Mouse (Mus musculus) heart, postnatal 14 days (tissue): ENCODE measurements around the gene Scfd2. TPM values are rescaled to one million over a fixed set of nuclear protein-coding genes. Genes with fewer than 3 reads are reported as not detected.
A peak's percentile ranks its signal among the peaks of the same experiment; 100 is the strongest.

ENCODE experiments used
- DNase-seq, 2 experiments: peaks; one replicate each; pipeline ENCODE4 v3.0.0; 2021 to 2022
- intact Hi-C: fragments of 180-260 bp; cut with DNase I; formaldehyde crosslinking; loops from one replicate; pipeline ENCODE4 v1.15.1; 2025
- total RNA-seq, 2 experiments: library from RNA; stranded (reverse); gene quantifications; 2 replicates each; pipeline ENCODE4 v1.2.3; 2021

Gene Scfd2
- total RNA-seq, 2 experiments from 2014 or later: 11.7 to 13.4 TPM

GRCm38 (mm10) chr5:74387143-74387886 lies 144.2 kb downstream of the Scfd2 start:
- peak; percentile 20 to 21 for DNase-seq
- intact Hi-C loops: no loop called here

DNA sequence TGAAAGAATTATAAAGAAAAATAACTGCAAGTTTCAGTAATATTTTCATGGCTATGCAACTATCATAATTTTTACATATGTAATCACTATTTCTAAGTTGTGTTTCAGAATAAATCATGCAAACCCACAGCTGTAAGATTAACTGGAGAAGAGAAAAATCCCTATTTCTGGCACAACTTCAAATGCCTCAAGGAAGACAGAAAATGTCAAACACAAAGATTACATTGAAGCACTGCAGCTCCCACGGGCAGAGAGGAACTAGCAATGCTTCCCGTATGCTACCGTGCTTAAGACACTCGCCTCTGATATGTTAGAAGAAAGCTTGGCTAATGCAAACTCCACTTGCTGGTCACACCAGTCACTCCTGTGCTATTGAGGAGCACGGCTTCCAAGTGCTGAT lies 151.5 kb downstream of the Scfd2 start:
- DNase-seq: no peak
- intact Hi-C loops: no loop called here

- intact Hi-C loops: no loop called here
- no peak for DNase-seq
Measured at GRCm38 (mm10) chr5:74366710-74367101, 164.9 kb downstream of the Scfd2 start.

DNA sequence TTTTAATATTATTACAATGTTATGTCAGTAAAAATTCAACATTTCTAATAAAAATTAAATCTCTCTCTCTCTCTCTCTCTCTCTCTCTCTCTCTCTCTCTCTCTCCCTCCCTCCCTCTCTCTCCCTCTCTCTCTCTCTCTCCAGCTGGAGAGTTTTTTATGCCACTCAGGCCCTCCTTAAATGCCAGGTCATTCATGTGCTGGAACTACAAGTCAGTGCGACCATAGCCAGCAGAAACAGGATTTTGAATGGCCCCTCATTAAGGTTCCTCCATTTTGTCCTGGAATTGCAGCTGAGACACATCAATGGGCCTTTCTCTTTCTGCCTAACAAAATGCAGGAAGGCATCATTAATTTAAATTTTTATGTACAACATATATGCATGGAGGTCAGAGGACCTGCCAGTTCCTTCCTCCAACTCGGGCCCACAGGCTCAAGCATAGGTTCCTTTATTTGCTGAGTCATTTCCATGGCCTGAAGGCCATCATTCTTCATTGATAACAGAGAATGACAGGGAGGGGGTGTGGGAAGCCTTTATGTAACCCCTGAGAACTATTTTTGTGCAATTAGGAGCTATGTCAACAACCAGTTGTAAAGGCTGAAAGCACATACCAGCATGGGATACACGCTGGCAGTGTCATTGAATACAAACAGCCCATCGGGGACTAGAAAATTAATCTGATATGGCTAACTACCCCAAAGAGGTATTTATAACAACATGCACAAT lies 165.4 kb downstream of the Scfd2 start:
- intact Hi-C loops: no loop called here
- DNase-seq: no peak

GRCm38 (mm10) chr5:74365408-74365807 lies 166.2 kb downstream of the Scfd2 start:
- intact Hi-C loops: no loop called here
- no peak for DNase-seq

- intact Hi-C loops: no loop called here
- no peak for DNase-seq
Measured at GRCm38 (mm10) chr5:74363296-74363695, 168.3 kb downstream of the Scfd2 start.

DNA sequence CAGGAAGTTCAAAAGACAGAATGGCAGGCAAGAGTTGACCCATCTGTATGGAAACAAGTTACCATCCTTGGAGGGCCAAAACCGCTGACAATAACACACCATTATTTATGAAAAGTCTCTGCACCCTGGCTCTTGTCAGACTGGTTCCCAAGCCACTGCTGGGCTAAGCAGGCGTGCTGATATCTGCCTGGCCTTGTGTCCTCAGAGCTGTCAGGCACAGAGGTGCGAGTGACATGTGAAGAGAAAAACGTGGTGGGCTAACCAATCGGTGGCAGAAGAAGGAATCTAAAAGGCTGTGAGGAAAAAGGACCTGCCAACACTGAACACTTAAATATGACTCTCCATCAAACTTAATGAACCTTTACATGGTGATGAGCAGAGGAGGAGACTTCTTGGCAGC lies 170.0 kb downstream of the Scfd2 start:
- intact Hi-C loops: no loop called here
- DNase-seq: peak; percentile 23 to 46

DNA sequence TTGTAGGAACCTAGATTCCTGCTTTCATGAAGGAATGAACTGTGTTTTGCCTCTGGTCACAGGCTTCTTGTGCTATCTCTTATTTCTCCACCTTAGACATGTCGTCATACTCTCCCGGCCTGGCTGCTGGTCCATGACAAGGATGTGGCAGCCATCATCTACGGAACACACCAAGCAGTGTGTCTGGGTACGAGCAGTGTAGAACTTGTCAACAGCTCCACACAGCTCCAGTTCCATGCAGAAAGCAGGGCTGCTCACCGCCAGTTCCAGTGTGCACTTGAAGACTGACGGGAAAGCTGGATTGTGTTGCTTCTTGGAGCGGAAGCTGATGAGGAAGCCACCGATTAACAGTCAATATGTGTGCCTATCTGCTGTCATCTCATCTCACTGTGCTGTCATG lies 173.5 kb downstream of the Scfd2 start:
- intact Hi-C loops: no loop called here
- no peak for DNase-seq

DNA sequence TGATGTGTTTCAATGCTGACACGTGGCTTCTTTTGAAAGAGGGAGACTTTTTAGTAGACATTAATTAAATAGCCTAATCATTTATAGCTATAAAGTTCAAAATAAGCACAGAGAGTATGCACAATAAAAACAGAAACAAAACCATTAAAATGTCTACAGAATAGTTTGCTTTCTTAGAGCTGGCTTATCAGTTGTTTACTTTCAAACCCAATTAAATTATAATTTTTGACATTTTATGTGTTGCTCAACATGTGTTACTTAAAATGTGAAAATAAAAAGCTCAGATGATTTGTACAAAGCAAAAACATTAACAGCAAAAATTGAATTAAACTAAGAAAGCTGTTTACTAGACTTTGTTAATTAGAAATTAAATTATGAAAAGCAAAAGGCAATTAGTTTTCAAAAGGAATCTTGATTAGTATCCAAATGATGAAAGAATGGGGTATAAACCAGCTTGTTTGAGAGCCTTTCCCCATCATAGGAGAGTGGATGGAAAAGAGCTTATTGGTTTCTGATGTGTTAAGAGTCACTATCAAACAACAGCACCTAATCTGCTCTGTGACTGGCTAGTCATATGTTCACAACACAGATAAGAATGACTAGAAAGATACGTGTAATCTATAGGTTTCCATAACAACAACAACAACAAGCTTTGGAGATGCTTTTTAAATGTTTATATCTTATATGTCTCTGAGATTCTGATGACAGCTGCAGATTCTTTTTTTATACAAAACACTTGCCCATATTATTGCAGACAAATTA lies 176.0 kb downstream of the Scfd2 start:
- intact Hi-C loops: no loop called here

DNA sequence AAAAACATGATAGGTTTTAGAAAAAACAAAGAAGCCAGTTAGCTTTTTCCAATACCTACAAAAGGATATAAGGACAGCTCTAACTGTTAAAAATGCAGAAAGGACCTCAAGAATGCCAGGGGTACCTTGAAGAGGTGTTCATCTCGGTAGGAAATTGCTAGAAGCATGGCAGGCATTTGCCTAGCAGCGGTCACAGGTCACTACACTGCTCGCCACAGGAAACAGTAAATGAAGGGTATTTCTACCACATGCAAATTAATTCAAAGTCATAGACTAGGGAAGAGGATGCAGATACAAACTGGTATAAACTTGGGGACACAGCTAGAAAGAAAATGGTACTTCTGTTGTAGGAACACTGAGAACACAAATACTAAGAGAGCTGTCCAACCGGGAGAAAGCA lies 180.7 kb downstream of the Scfd2 start:
- intact Hi-C loops: no loop called here

More for the DNA sequence above, 176.0 kb downstream of the Scfd2 start:
- no peak for DNase-seq

GRCm38 (mm10) chr5:74348079-74348870 lies 183.3 kb downstream of the Scfd2 start:
- intact Hi-C loops: no loop called here
- DNase-seq: no peak

More for the DNA sequence above, 180.7 kb downstream of the Scfd2 start:
- DNase-seq: no peak

- no peak for DNase-seq
- intact Hi-C loops: no loop called here
Measured at GRCm38 (mm10) chr5:74343045-74343444, 188.5 kb downstream of the Scfd2 start.

DNA sequence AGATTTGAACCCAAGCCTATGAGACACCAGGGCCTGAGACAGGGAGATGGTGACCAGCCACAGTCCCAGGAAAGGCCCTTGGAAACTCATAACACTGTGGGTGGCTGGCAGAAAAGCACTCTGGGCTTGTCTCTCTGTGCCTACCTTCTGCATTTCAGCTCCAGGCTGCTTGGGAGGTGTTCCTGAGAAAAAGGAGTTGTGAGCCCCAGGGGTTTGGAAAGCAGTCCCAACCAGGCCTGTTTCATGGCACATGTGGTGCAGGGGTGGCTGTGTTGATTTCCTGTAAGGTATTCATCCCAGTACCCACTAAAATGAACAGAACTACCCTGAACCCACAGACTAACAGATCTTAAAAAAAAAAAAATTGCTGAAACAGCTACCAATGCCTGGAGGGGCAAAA lies 189.0 kb downstream of the Scfd2 start:
- intact Hi-C loops: no loop called here
- DNase-seq: no peak

DNA sequence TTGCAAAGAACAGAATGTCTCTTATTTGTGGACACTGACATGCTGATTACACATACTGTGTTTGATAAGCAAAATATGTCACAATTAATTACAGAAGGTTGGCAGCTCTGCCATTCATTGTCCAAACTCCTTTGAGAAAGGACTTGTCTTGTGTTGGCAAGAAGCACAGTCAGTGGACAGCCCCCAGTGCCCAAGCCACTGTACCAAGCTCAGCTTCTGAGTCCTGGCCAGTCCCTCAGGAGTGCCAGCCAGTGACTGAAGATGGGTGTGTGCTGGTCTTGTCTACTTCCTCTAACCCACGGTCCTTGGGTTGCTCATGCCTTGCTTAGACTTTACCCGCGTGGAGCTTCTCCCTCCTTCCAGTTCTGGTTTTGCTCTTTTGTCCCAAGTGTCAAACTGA lies 194.1 kb downstream of the Scfd2 start:
- DNase-seq: no peak
- intact Hi-C loops: no loop called here

- DNase-seq: peak in 1 of 2 experiments; percentile 23
- intact Hi-C loops: no loop called here
Measured at GRCm38 (mm10) chr5:74336780-74337179, 194.8 kb downstream of the Scfd2 start.

- DNase-seq: no peak
- intact Hi-C loops: no loop called here
Measured at GRCm38 (mm10) chr5:74333258-74333657, 198.3 kb downstream of the Scfd2 start.

- intact Hi-C loops: no loop called here
- DNase-seq: no peak
Measured at GRCm38 (mm10) chr5:74326228-74326627, 205.3 kb downstream of the Scfd2 start.

DNA sequence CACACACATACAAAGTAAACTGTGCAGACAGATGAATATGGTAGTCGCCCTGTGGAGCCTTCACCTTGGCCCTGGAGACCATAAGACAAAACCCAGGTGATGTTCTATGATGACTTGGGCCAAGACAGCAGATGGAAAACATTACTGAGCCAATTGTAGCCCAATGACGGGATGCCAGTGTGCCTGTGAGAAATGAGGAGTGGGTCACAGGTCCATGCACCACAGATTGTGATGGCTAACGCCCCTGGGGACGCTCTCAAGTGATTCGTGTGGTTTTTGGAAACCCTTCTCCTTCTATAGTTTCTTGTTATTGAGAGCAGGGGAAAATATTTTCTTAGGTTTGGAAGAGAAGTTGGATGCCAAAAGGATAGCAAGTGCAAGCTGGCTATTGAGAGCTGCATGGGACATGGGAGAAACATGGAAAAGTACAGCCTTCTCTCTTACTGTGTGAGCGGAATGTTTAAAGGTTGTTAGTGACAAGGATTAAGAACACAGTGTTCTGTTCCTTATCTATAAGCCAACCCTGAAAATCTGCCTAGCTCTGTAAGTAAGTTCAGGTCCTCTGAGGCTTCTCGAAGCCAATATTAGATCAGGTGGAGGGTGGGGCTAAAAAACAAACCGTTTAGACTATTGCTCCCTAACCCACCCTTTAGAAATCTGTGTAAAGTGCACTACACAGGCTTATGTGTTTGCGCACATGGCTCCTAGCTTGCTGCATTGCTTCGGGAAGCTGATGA lies 210.4 kb downstream of the Scfd2 start:
- no peak for DNase-seq
- intact Hi-C loops: no loop called here

GRCm38 (mm10) chr5:74319551-74319950 lies 212.0 kb downstream of the Scfd2 start:
- no peak for DNase-seq
- intact Hi-C loops: loop anchor here (10.0 kb wide), 3 partner anchors 305 to 475 kb away; no protein-coding TSS in a partner anchor

DNA sequence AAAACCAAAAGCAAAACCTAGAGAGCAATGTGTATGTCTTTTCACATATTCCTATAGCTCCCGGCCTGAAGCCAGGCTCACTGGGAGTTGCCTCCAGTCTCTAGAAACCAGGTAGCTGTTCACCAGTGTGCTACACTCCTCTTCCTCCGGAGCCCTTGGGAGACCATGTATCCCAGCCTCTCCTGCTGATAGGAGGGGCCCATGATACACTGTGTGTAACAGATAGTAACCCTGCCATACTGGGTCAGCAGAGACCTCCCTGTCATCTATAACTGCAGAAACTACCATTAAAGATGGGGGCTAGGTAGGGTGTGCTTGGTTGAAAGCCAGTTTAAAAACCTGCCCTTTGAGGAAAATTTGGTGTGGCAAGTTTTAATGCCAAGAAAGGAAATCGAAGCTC lies 214.4 kb downstream of the Scfd2 start:
- DNase-seq: no peak
- intact Hi-C loops: loop anchor here (10.0 kb wide), 3 partner anchors 308 to 478 kb away; no protein-coding TSS in a partner anchor
